Mouse (Mus musculus): ENCODE measurements around the gene 4930590J08Rik.

Gene 4930590J08Rik

GRCm38 (mm10) chr6:91965060-91965459 is 62.5 kb downstream of the 4930590J08Rik start:
- no peak for DNase-seq (ENCODE audit: low spot score)

- DNase-seq (ENCODE audit: low spot score), result no peak
These were observed 63.4 kb downstream of the 4930590J08Rik start for GRCm38 (mm10) chr6:91966006-91966405.

GRCm38 (mm10) chr6:91972201-91972646 is 69.6 kb downstream of the 4930590J08Rik start:
- DNase-seq (ENCODE audit: low spot score), result no peak

GRCm38 (mm10) chr6:91973972-91974371 is 71.4 kb downstream of the 4930590J08Rik start:
- DNase-seq (ENCODE audit: low spot score), result no peak

- DNase-seq (ENCODE audit: low spot score), result no peak
These were observed 76.0 kb downstream of the 4930590J08Rik start, which contains the start of gene Fgd5 for GRCm38 (mm10) chr6:91978371-91979300. Gene Fgd5, plus strand, starts transcription at chr6:91978878.

GRCm38 (mm10) chr6:91979301-91979996 is 76.8 kb downstream of the 4930590J08Rik start:
- DNase-seq (ENCODE audit: low spot score), result no peak

- DNase-seq (ENCODE audit: low spot score), result no peak
These were observed 77.4 kb downstream of the 4930590J08Rik start for GRCm38 (mm10) chr6:91980011-91980410.

GRCm38 (mm10) chr6:91990101-91990500 is 87.5 kb downstream of the 4930590J08Rik start:
- no peak for DNase-seq (ENCODE audit: low spot score)

GRCm38 (mm10) chr6:91992823-91993222 is 90.2 kb downstream of the 4930590J08Rik start:
- DNase-seq (ENCODE audit: low spot score), result peak; percentile 49

- peak; percentile 42 for DNase-seq (ENCODE audit: low spot score)
These were observed 91.3 kb downstream of the 4930590J08Rik start for GRCm38 (mm10) chr6:91993795-91994505.

GRCm38 (mm10) chr6:91996072-91996471 is 93.5 kb downstream of the 4930590J08Rik start:
- no peak for DNase-seq (ENCODE audit: low spot score)
